Comparison of ENCODE assay signal across 8 mouse cellular contexts in genomic region chrX:159650130-159650678, GRCm38 (mm10). TPM values are rescaled to one million over a fixed set of nuclear protein-coding genes. Genes with fewer than 3 reads are reported as not detected.
DNase-seq lines count a peak whose midpoint lies in the region; ATAC-seq and TF ChIP-seq lines count a peak whose summit lies in the region.

No protein-coding gene starts in this region.

- H3K4me2 ChIP-seq in kidney, embryonic 15.5 days, result peak overlapping the region; percentile 28; the same call in 1 of the 2 replicates
- no peak overlapping the region for H3K4me2 ChIP-seq in midbrain, embryonic 14.5 days (ENCODE audit: low read length)

- H3K9me3 ChIP-seq in kidney, embryonic 15.5 days (replicated peaks), result no peaks in the 10 kb centered on the region
- no peaks in the 10 kb centered on the region for H3K9me3 ChIP-seq in midbrain, embryonic 14.5 days (ENCODE audit: control insufficient read depth, low read length)

- H3K27me3 ChIP-seq in kidney, embryonic 15.5 days, result peaks cover 4% of the 10 kb centered on the region; the same call in 1 of the 2 replicates
- H3K27me3 ChIP-seq in midbrain, embryonic 14.5 days (ENCODE audit: control insufficient read depth, insufficient read depth, low read length), result no peaks in the 10 kb centered on the region

- H3K36me3 ChIP-seq in kidney, embryonic 15.5 days, result no peaks in the 10 kb centered on the region
- H3K36me3 ChIP-seq in midbrain, embryonic 14.5 days (ENCODE audit: control insufficient read depth, insufficient read depth, low read length), result no peaks in the 10 kb centered on the region

- DNase-seq in gastrocnemius, postnatal 14 days, result peak; percentile 7
- no peak for DNase-seq in gastrocnemius, adult 18-20 months (ENCODE audit: low spot score)
- peak; percentile 20 for DNase-seq in brain, embryonic 14.5 days (ENCODE audit: low read depth)
- peak; percentile 26 for DNase-seq in midbrain, embryonic 14.5 days
- no peak for DNase-seq in left cerebral cortex, postnatal 4 days
- no peak for DNase-seq in frontal cortex, postnatal 14 days (ENCODE audit: low spot score in 2 of 2)
- no peak for DNase-seq in urinary bladder, adult 18-20 months (ENCODE audit: low spot score in 2 of 2)

- intact Hi-C loops in gastrocnemius, postnatal 14 days (cut with DNase I; ENCODE audit: low total_unique reads), result no loop called here
- intact Hi-C loops in left cerebral cortex, postnatal 4 days (cut with DNase I), result no loop called here

- TF ChIP-seq CTCF in brain, embryonic 14.5 days (IDR thresholded peaks at IDR 0.05; ENCODE audit: borderline replicate concordance, extremely low read depth, insufficient read depth, insufficient read length), result no peak

- WGBS in kidney, embryonic 15.5 days, result 38% methylated on average over 11 of the region's 11 CpGs
- 39% methylated on average over 11 of the region's 11 CpGs for WGBS in midbrain, embryonic 14.5 days

- TF ChIP-seq POLR2A in brain, embryonic 14.5 days (IDR thresholded peaks at IDR 0.05; ENCODE audit: borderline replicate concordance, extremely low read depth, insufficient read depth, insufficient read length, poor library complexity, severe bottlenecking), result no peak

- ATAC-seq in kidney, embryonic 15.5 days (replicated peaks; ENCODE audit: low FRiP score), result peak; percentile 82
- no peak for ATAC-seq in midbrain, embryonic 14.5 days (ENCODE audit: low FRiP score, low TSS enrichment)

- no peak overlapping the region for H3K4me3 ChIP-seq in kidney, embryonic 15.5 days (replicated peaks)
- no peak overlapping the region for H3K4me3 ChIP-seq in midbrain, embryonic 14.5 days (replicated peaks; ENCODE audit: low read depth, low read length)

- H3K27ac ChIP-seq in kidney, embryonic 15.5 days, result peak overlapping the region; percentile 73
- 0 out of 2 replicates have a peak overlapping the region, but pooled peaks have one; percentile 17 for H3K27ac ChIP-seq in midbrain, embryonic 14.5 days (replicated peaks; ENCODE audit: low read depth, low read length)

- no peak overlapping the region for H3K9ac ChIP-seq in kidney, embryonic 15.5 days
- no peak overlapping the region for H3K9ac ChIP-seq in midbrain, embryonic 14.5 days (replicated peaks; ENCODE audit: low read length)

- peaks cover 10% of the 10 kb centered on the region for H3K4me1 ChIP-seq in kidney, embryonic 15.5 days
- H3K4me1 ChIP-seq in midbrain, embryonic 14.5 days (ENCODE audit: control insufficient read depth, insufficient read depth, low read length), result peaks cover 5% of the 10 kb centered on the region; the same call in 1 of the 2 replicates

RNA-seq across cellular contexts. Expression of gene Sh3kbp1, which starts 23.1 kb away (rescaled TPM):
- total RNA-seq in gastrocnemius, postnatal 14 days (2021), result 10 to 100 TPM; 25.0 to 26.0 TPM
- 10 to 100 TPM; 20.8 to 28.8 TPM for total RNA-seq in gastrocnemius, adult 18-20 months (2021)
- polyA plus RNA-seq in brain, embryonic 14.5 days (2012; rRNA removed), result 25.1 and 34.4 TPM in 2 replicates
- 41.2 and 44.1 TPM in 2 replicates for polyA plus RNA-seq in kidney, embryonic 15.5 days (2015; fragmentation: Nextera tagmentation; extraction: Ambion mirVana)
- polyA plus RNA-seq in midbrain, embryonic 14.5 days (2014; fragmentation: Nextera tagmentation; extraction: Ambion mirVana), result 35.4 and 45.1 TPM in 2 replicates
- 100 to 1,000 TPM in 1 of 2 experiments, 10 to 100 TPM in 1; 95.4 to 102 TPM for total RNA-seq in left cerebral cortex, postnatal 4 days (2021)

Comparison
In these comparisons a context has a peak if more than half of its experiments do, and no peak if none do; other contexts are left out.
1. DNase-seq: peak in gastrocnemius, postnatal 14 days (single experiment), brain, embryonic 14.5 days (single experiment) and midbrain, embryonic 14.5 days (single experiment); none in gastrocnemius, adult 18-20 months (single experiment), left cerebral cortex, postnatal 4 days (single experiment), frontal cortex, postnatal 14 days (0 of 2) and urinary bladder, adult 18-20 months (0 of 2).